Mouse (Mus musculus): ENCODE measurements around the gene Ampd3. TPM values are rescaled to one million over a fixed set of nuclear protein-coding genes. Genes with fewer than 3 reads are reported as not detected.
A peak's percentile ranks its signal among the peaks of the same experiment; 100 is the strongest.

The Ampd3 gene
- polyA plus RNA-seq, 1 experiment: 1.8 TPM

- no peak overlapping the region for H3K27ac ChIP-seq (ENCODE audit: control insufficient read depth, insufficient read depth, low read depth, low read length)
- H3K27me3 ChIP-seq (ENCODE audit: control insufficient read depth, insufficient read depth, low read length): no peaks in the 10 kb centered on the region
These were observed 552 bp downstream of the Ampd3 start for GRCm38 (mm10) chr7:110768451-110769064.

DNA sequence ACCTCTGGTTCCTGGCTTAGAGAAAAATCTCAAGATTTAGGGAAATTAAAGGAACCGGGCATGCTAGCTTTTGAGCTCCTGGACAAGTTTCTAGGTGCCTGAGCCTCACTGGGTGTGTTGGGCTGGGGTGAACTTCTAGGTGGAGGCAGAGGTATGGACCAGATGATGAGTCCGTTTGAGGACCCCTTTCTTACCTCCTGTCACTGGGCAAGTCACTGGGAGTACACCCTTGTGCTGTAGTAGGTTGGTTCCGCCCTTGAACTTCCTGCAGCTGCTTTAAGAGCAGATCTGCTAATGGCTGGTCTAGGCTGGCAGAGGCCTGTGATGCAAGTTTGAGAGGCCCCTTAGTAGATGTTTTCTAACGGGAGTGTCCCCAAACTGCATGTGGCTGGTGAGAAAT, 1.1 kb downstream of the Ampd3 start:
- Histone ChIP-seq H3K27ac (ENCODE audit: control insufficient read depth, insufficient read depth, low read depth, low read length) (no peak overlapping the region), H3K4me3 (ENCODE audit: control insufficient read depth, low read depth, low read length) (peak overlapping the region; percentile 44), H3K4me1 (ENCODE audit: control insufficient read depth, insufficient read depth, low read length) (peaks cover 10% of the 10 kb centered on the region), H3K36me3 (ENCODE audit: control insufficient read depth, insufficient read depth, low read length) (no peaks in the 10 kb centered on the region), H3K27me3 (ENCODE audit: control insufficient read depth, insufficient read depth, low read length) (no peaks in the 10 kb centered on the region)
- TF ChIP-seq CTCF (IDR thresholded peaks at IDR 0.05; ENCODE audit: control insufficient read depth, insufficient read depth, insufficient replicate concordance, low read depth, low read length) (no peak), POLR2A (IDR thresholded peaks at IDR 0.05; ENCODE audit: control insufficient read depth, low read depth, low read length) (no peak)

More at GRCm38 (mm10) chr7:110768451-110769064, 552 bp downstream of the Ampd3 start:
- peak overlapping the region; percentile 44 for H3K4me3 ChIP-seq (ENCODE audit: control insufficient read depth, low read depth, low read length)
- TF ChIP-seq CTCF (IDR thresholded peaks at IDR 0.05; ENCODE audit: control insufficient read depth, insufficient read depth, insufficient replicate concordance, low read depth, low read length) (no peak), POLR2A (IDR thresholded peaks at IDR 0.05; ENCODE audit: control insufficient read depth, low read depth, low read length) (no peak)
- H3K4me1 ChIP-seq (ENCODE audit: control insufficient read depth, insufficient read depth, low read length): peaks cover 10% of the 10 kb centered on the region
- no peaks in the 10 kb centered on the region for H3K36me3 ChIP-seq (ENCODE audit: control insufficient read depth, insufficient read depth, low read length)

DNA sequence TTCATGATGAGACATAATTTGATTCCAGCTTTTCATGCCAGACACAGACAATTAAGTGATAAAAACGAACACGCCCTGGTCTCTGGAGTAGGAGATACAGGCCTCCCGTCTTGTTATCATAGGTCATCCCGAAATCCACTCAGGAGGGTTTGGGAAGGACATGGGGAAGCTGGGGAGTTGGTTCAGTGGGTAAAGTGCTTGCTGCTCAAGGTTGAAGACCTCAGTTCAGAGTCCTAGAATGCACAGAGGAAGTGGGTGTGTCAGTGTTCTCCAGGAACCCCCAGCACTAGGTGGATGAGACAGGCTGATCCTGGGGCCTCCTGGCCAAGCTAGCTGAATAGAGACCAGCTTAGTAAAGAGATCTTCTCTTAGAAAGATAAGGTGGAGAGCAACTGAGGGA, 2.9 kb downstream of the Ampd3 start:
- TF ChIP-seq POLR2A (IDR thresholded peaks at IDR 0.05; ENCODE audit: control insufficient read depth, low read depth, low read length) (no peak), CTCF (IDR thresholded peaks at IDR 0.05; ENCODE audit: control insufficient read depth, insufficient read depth, insufficient replicate concordance, low read depth, low read length) (no peak)
- Histone ChIP-seq H3K27ac (ENCODE audit: control insufficient read depth, insufficient read depth, low read depth, low read length) (no peak overlapping the region), H3K36me3 (ENCODE audit: control insufficient read depth, insufficient read depth, low read length) (no peaks in the 10 kb centered on the region), H3K4me3 (ENCODE audit: control insufficient read depth, low read depth, low read length) (no peak overlapping the region), H3K4me1 (ENCODE audit: control insufficient read depth, insufficient read depth, low read length) (peaks cover 10% of the 10 kb centered on the region), H3K27me3 (ENCODE audit: control insufficient read depth, insufficient read depth, low read length) (no peaks in the 10 kb centered on the region)

- H3K4me3 ChIP-seq (ENCODE audit: control insufficient read depth, low read depth, low read length): no peak overlapping the region
- H3K27me3 ChIP-seq (ENCODE audit: control insufficient read depth, insufficient read depth, low read length): no peaks in the 10 kb centered on the region
- no peaks in the 10 kb centered on the region for H3K36me3 ChIP-seq (ENCODE audit: control insufficient read depth, insufficient read depth, low read length)
- H3K4me1 ChIP-seq (ENCODE audit: control insufficient read depth, insufficient read depth, low read length): peaks cover 10% of the 10 kb centered on the region
- TF ChIP-seq POLR2A (IDR thresholded peaks at IDR 0.05; ENCODE audit: control insufficient read depth, low read depth, low read length): no peak
- H3K27ac ChIP-seq (ENCODE audit: control insufficient read depth, insufficient read depth, low read depth, low read length): no peak overlapping the region
These were observed 4.3 kb downstream of the Ampd3 start for GRCm38 (mm10) chr7:110772343-110772742.

- Histone ChIP-seq H3K36me3 (ENCODE audit: control insufficient read depth, insufficient read depth, low read length) (no peaks in the 10 kb centered on the region), H3K4me1 (ENCODE audit: control insufficient read depth, insufficient read depth, low read length) (peaks cover 6% of the 10 kb centered on the region), H3K27ac (ENCODE audit: control insufficient read depth, insufficient read depth, low read depth, low read length) (peak overlapping the region; percentile 63; the same call in 1 of the 2 replicates), H3K27me3 (ENCODE audit: control insufficient read depth, insufficient read depth, low read length) (no peaks in the 10 kb centered on the region), H3K4me3 (ENCODE audit: control insufficient read depth, low read depth, low read length) (no peak overlapping the region)
- TF ChIP-seq POLR2A (IDR thresholded peaks at IDR 0.05; ENCODE audit: control insufficient read depth, low read depth, low read length) (no peak), CTCF (IDR thresholded peaks at IDR 0.05; ENCODE audit: control insufficient read depth, insufficient read depth, insufficient replicate concordance, low read depth, low read length) (no peak)
These were observed 5.4 kb downstream of the Ampd3 start for GRCm38 (mm10) chr7:110773204-110774002.

GRCm38 (mm10) chr7:110774077-110774476, 6.1 kb downstream of the Ampd3 start:
- no peak overlapping the region for H3K27ac ChIP-seq (ENCODE audit: control insufficient read depth, insufficient read depth, low read depth, low read length)
- H3K36me3 ChIP-seq (ENCODE audit: control insufficient read depth, insufficient read depth, low read length): no peaks in the 10 kb centered on the region
- no peak overlapping the region for H3K4me3 ChIP-seq (ENCODE audit: control insufficient read depth, low read depth, low read length)
- TF ChIP-seq CTCF (IDR thresholded peaks at IDR 0.05; ENCODE audit: control insufficient read depth, insufficient read depth, insufficient replicate concordance, low read depth, low read length) (no peak), POLR2A (IDR thresholded peaks at IDR 0.05; ENCODE audit: control insufficient read depth, low read depth, low read length) (no peak)
- peaks cover under 1% of the 10 kb centered on the region; the same call in 1 of the 2 replicates for H3K4me1 ChIP-seq (ENCODE audit: control insufficient read depth, insufficient read depth, low read length)
- no peaks in the 10 kb centered on the region for H3K27me3 ChIP-seq (ENCODE audit: control insufficient read depth, insufficient read depth, low read length)

DNA sequence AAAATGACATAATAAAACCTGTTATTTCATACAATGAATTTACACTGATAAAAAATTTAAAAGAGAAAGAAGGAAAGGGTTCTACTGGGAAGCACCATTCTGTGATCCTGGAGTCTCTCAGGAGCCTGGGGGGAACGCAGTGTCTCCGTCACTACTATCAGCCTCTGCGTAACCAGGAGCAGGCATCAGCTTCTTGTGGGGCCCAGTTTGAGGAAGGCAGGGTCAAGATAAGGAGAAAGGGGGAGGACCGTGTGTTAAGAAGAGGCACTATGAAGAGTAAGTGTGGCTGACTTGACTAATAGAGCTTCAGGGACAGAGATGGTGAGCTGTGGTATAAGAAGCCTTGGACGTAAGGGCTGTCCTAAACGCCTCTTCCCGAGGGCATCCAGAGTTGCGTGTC, 6.7 kb downstream of the Ampd3 start:
- no peaks in the 10 kb centered on the region for H3K4me1 ChIP-seq (ENCODE audit: control insufficient read depth, insufficient read depth, low read length)
- H3K36me3 ChIP-seq (ENCODE audit: control insufficient read depth, insufficient read depth, low read length): no peaks in the 10 kb centered on the region
- TF ChIP-seq POLR2A (IDR thresholded peaks at IDR 0.05; ENCODE audit: control insufficient read depth, low read depth, low read length): no peak
- no peak for TF ChIP-seq CTCF (IDR thresholded peaks at IDR 0.05; ENCODE audit: control insufficient read depth, insufficient read depth, insufficient replicate concordance, low read depth, low read length)
- no peak overlapping the region for H3K4me3 ChIP-seq (ENCODE audit: control insufficient read depth, low read depth, low read length)
- H3K27ac ChIP-seq (ENCODE audit: control insufficient read depth, insufficient read depth, low read depth, low read length): no peak overlapping the region
- H3K27me3 ChIP-seq (ENCODE audit: control insufficient read depth, insufficient read depth, low read length): no peaks in the 10 kb centered on the region

Data from testis, adult 2 months (tissue).